Mouse (Mus musculus): ENCODE results near the gene Tnik. TPM values are rescaled to one million over a fixed set of nuclear protein-coding genes. Genes with fewer than 3 reads are reported as not detected.

Gene Tnik
- total RNA-seq, 2 experiments from 2014 or later = 232 to 233 TPM

DNA sequence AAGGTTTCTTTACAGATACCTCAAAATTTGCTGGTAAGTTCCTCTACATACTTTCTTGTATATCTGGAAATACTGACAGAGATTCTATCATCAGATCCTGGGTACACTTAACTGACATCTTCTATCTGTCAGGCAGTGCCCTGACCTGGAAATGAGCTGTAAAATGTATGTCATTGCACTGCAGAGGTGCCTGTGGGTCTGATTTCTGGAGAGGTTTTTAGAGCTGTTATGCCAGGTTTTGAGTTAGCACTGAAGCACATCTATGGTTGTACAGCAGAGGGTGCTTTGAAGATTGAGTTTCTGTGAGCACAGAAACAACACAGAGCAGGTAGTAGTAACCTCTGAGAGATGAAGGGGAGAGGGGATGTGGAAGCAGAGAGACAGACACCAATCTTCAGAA lies 129.5 kb downstream of the Tnik start:
- intact Hi-C loops (cut with DNase I) = no loop called here
- no peak for DNase-seq

DNA sequence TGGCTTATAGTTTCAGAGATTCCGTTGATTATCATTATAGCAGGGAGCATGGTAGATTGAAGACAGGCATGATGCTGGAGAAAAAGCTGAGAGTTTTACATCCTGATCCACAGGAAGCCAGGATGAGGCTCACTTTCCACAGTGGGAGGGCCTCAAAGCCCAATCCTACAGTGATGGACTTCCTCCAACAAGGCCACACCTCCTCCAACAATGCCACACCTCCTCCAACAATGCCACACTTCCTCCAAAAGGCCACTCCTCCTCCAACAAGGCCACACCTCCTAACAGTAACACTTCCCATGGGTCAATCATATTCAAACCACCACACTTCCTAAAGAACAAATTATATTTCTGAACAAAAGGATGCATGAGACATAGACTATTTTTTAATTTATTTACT lies 135.8 kb downstream of the Tnik start:
- intact Hi-C loops (cut with DNase I) = no loop called here
- DNase-seq = no peak

DNA sequence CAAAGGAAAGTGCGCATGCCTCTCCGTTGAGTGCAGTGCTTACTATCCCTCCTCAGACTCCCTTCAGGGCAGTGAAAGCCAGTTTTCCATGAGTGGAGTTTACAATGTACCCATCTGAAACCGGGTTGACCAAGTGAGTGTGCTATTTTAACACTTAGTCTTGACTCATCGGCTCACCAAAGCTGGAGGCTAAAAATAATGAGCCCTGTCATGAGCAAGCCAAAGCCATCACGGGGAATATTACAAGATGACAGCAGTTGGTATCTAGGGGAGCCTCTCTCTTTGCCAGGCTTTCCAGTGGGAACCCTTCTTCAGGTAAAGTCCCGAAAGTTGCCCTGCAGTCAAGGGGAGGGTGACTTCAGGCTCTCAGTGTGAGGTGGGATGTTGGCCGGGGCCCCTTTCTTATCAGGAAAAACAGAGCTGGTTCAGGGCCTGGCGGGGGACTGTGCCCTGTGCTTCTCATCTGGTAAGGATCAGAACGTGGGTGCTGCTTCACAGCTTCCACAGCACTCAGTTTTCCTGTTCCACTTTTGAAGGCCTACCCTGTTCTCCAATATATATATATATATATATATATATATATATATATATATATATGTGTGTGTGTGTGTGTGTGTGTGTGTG lies 136.7 kb downstream of the Tnik start:
- DNase-seq = no peak
- intact Hi-C loops (cut with DNase I) = no loop called here

DNA sequence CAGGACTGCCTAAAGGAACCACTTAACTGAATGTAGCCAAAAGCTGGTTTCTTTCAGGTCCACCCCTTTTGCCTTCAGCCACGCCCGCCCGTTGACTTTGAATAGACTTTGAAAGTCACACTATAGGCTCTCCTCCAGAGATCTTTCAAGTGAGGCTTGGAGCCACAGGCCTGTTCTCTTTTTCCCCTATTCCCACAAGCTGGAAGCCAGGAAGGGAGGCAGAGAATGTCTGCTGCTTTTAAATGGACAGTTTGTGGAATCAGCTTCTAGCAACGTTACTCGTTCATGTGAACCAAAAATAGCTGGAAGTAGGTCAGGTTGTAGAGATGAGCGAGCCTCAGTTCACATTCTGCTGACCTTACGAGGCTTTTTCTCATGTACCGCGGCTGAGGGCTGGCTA lies 138.3 kb downstream of the Tnik start:
- DNase-seq = no peak
- intact Hi-C loops (cut with DNase I) = no loop called here

DNA sequence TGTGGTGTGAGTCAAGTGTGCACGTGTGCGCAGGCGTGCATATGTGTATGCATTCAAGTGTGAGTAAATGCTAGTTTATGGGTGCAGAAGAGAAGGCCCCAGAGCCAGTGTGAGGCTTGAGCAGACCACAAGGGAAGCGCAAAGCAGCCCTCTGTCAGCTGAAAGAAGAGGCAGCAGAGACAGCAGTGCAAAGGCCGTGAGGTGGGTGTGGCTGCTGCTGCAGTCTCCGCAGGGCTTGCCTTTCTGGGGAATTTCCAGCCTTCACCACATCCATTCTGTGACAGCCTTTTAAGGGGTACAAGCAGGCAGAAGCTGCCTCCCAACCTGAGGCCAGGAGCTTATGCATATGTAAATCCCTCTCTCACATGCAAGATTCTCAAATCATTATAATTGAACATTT lies 139.2 kb downstream of the Tnik start:
- DNase-seq = no peak
- intact Hi-C loops (cut with DNase I) = no loop called here

DNA sequence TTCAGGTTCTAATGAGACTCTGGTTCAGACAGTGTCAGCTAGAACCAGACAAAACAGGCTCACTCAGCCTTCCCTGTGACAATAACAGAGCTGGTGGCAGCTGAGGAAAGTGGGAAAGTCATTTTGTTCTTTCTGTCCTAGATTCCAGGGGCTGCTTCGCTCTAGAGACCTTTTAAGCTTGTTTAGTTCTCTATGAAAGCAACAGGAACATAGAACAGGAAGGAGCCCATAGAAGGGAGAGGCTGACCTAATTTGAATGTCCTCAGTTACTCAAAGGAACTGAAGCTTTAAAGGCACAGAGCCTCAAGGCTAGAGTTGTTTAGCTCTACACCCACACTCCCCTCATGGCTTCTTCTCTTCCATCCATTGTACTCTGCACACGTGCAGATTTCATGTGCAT lies 142.4 kb downstream of the Tnik start:
- no peak for DNase-seq
- intact Hi-C loops (cut with DNase I) = no loop called here

DNA sequence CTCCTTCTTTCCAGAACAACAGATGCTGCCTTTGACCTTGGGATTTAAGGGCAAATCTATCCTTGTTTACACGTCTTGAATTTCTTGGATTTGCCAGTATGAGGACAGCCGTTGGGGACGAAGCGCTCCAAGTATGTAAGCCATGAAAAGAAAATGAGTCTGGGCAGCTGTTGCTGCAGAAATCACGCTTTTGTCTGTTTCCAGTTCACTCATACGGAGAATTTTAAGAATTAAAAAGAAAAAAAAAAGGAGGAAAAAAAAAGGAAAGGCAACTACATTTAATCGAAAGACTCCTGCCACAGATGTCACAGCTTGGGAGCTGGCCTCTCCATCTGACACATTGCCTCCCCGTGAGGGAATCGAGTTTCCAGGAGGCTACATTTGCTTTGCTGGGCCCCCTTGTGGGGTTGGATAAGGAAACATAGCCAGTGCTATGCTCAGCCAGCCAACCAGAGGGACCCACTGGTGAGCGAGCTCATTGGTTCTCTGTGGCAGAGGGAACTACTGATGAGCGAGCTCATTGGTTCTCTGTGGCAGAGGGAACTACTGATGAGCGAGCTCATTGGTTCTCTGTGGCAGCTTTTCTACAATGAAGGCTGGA lies 145.9 kb downstream of the Tnik start:
- DNase-seq = peak; percentile 87
- intact Hi-C loops (cut with DNase I) = no loop called here

DNA sequence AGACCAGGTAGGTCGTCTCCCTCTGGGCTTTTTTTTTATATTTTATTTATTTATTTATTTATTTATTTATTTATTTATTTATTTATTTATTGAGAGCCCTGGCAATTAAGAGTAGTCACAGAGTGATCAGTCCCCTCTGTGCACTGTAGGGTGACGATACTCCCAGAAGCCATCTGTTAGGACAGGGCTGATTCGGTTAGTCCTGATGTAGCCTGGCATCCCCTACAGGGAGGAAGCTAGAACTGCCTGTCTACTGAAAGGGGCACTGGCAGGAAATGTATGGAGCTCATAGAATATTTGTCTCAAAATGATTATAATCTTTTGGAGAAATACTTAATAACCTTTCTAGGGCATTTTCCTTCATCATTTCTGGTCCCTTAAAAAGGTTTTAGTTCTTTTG lies 147.3 kb downstream of the Tnik start:
- DNase-seq = peak; percentile 37
- intact Hi-C loops (cut with DNase I) = no loop called here

DNA sequence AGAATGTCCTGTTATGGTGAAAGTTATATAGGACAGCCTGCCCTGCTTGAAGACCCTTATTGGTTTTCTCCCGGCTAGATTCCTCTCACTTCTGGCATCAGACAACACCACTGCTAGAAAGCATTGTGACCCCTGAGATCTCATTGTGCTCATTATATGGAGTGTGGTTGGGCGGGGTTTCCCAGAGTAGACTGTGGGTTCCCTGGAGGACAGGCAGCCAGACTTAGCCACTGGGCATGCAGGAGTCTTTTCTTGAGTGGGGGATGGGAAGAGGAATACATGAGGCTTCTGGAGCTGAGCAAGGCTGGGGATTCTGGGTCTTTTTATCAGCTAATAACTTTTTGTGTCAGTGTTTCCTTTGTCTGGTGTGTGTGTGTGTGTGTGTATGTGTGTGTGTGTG lies 153.0 kb downstream of the Tnik start:
- peak; percentile 19 for DNase-seq
- intact Hi-C loops (cut with DNase I) = no loop called here

DNA sequence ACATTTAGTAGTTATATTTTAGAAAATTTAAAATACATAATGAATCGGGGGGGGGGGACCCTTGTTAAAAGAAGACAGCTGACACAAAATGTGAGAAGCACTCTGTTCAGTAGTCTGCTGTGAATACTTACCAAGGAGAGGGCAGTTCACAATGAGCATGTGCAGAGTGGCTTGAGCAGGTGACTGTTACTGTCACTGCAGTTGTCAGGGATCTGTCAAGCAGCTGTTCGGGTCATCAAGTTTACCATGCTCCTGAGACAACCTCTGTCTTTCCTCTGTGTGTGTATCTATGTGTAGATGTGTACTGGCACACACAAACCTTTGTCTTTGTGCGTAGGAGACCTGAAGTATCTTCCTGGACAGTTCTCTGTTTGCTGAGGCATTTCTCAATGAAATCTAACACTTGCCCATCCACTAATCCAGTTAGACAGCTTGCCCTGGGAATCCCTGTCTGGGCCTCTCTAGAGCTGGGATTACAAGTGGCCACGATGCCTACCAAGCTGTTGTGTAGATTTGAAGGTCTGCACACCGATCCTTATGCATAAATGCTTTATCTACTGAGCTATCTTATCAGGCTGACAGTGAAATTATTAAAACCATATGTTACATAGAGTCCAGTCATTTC lies 154.2 kb downstream of the Tnik start:
- no peak for DNase-seq
- intact Hi-C loops (cut with DNase I) = no loop called here

DNA sequence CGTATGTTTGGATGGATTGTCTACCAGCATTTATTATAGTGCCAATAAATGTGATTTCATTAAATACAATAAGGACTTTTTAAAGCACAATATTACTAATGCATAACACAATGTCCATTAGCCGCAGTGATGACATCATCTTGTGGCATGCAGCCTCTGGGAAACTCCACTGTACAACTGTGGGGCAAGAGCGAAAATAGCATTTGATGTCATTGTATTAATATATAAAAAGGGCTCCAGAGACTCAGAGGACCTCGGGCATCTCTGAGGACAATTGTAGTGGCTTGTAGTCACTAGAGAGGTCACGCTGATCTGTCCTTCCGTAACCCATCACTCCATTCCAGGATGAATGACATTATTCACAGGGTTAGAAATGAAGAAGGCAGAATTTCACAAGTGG lies 157.2 kb downstream of the Tnik start:
- intact Hi-C loops (cut with DNase I) = no loop called here
- DNase-seq = no peak

DNA sequence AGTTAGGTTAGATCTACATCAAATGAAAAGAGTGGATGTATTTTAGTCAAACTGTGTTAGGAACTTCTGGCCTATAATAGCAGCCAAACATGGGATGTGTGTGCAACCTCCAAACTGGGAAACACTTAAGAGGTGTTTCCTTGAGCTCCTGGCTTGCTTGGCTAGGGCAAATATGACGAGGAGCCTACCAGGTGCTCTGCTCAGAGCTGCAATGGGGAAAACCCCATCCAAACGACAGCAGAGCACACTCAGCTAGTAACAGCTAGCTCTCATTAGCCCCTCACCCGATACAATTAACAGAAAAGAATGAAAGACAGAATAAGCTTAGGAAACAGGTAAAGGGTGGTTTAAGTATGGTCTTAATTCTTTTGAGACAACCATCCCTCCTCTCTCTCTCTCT lies 157.7 kb downstream of the Tnik start:
- intact Hi-C loops (cut with DNase I) = no loop called here

DNA sequence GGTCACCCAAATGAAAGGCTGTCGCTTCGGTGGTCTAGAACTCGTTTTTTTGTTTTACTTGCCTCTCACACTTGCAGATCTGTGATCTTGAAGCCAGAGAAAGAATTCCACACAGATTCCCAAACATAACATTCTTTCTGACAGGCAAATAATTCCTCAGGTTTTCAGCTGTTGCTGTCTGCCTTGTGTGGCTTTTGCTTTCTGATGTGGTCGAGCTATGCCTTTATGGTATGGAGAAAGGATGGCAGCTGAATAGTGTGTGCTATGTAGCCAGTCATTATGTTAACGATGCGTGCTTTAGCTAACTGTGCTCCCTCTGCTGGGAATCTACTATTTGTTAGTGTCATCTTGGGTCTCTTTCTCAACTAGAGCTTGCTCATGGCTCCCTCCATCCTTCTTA lies 158.8 kb downstream of the Tnik start:
- intact Hi-C loops (cut with DNase I) = no loop called here
- DNase-seq = no peak

More for the DNA sequence above, 157.7 kb downstream of the Tnik start:
- no peak for DNase-seq

DNA sequence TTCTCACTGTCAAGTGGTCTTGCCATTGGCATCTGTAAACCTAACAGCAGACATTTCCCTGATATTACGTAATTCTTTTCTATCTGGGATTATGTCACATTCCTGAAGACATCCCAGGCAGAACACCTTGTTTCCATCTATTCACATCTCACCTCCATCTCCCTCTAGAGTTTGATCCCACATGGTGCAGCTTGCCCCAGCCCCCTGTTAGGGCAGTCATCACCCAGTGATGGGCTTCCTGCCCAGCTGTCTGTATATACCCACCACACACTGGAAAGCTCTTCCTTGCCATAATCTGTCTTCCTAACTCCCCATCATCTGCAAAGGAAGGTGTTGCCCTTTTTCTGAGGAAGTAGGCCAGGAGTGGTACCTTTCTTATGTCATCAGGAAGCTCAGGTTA lies 159.2 kb downstream of the Tnik start:
- DNase-seq = no peak
- intact Hi-C loops (cut with DNase I) = no loop called here

DNA sequence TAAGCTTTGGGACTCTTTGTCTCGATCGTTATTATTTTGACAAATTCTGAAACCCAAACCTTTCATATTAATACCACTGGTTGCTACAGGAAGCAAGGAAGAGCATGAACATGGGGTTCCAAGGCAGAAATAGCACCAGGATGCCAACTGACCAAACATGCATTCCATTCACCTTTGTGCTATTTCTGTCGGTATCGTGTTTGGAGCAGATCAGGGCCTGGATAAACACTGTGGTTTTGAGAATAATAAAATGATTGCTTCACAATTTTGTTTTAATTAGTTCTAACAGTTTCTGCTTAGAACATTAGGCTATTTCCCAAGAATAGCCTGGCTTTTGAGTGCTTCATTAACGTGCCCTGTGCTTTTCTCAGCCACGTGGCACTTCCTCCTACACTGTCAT lies 162.9 kb downstream of the Tnik start:
- intact Hi-C loops (cut with DNase I) = no loop called here
- no peak for DNase-seq

DNA sequence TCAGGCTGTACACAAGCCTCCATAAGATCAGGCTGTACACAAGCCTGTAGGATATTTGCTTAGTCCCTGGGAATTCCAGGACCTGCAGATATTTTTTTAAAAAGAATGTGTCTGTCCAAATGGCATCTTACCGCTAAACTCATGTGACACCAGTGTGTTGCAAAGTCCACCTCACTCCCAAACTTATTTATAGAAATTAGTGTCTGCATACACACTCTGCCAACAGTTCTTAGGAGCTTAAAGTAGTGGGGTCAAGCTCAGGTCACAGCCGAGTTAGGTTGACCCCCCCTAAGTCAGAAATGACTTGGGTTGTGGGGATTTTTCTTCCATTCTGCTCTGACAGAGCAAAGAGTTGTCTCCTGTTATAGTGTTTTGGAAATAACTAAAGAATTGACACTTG lies 168.4 kb downstream of the Tnik start:
- intact Hi-C loops (cut with DNase I) = no loop called here
- DNase-seq = no peak

DNA sequence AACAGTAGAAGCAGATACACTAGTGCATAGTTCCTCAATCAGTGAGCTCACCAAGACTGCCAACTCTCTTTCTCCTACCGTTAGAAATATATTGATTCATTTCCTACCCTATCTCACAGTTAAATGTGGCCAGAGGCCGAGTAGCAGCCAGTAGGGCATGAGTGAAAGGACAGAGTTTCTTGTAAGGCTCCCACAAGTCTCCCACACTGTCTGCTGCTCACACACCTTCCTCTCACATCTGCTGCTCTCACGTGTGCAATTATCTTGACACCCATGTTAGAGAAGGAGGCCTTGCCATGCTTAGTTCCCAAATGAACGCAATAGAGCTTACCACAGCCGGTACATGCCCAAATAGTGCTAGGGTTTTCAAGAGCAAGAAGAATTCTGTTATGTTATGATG lies 169.3 kb downstream of the Tnik start:
- intact Hi-C loops (cut with DNase I) = no loop called here
- no peak for DNase-seq

DNA sequence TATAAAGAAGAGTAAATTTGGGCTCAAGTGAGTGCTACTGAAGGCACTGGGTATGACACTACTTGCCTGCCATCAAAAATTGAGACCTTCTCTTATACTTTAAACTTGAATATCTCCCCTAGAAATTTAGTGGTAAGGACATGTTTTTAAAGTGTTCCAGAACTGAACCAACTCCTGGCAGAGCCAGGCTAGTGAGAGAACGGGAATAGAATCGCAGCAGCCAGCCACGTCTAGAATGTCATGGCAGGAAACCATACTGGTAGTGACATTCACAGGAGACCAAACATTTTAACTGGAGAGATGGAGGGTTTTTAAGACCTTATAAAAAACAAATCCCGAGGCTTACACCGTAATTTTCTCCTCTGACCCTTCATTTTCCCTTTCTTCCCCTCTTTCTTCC lies 172.5 kb downstream of the Tnik start:
- intact Hi-C loops (cut with DNase I) = no loop called here
- no peak for DNase-seq

DNA sequence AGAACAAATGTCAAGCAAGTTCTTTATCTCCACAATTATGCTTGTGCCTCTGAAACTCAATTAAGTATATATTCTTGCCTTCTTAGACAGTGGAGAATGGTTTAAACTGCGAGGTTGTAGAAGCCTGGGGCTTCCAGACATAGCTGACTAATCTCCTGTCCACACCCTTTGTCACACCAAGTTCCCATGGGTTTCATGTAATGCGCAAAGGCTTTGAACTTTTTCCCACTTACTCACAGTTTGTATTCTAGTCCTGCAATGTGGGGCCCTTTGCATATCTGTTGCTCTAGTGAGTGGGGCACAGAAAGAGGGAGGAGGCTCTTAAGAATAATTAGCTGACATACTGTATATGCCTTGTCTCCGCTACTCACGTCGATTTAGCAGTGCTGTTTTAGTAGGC lies 174.4 kb downstream of the Tnik start:
- intact Hi-C loops (cut with DNase I) = no loop called here
- no peak for DNase-seq

DNA sequence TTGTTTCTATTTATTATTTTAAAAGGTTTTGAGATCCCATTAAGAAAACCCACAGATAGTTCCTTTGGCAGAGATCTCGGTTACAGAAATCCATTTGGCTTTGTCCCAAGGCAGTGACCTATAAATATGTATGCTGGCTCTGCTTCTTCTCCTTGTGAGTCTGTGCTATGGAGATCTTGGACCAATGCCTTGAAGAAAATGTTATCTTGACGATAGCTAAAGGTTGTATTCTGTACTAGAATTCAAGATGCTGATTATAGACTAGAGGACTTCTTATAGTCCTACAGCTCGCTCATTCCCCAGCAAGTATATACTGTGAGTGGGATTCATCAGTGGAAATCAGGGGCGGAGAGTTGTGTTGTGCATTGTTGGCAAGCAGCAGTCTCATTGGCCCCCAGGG lies 178.5 kb downstream of the Tnik start:
- no peak for DNase-seq
- intact Hi-C loops (cut with DNase I) = no loop called here

DNA sequence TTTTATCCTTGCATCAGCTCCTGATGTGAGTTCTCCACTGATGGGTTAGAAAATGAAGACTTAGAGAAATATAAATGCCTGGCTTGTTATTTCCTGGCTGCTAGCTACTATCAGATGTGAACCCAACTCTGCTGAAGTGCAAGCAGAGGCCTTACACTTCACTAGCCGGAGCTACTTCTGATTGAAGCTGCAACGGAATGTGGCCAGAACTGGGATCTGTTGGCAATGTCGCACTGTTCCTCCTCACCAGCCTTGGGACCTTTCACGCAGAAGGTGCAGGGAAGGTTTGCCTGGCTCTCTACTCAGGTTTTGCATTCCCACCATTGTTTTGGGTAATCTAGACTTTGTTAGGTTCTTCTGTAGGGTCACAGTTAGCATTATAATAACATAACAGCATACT lies 179.1 kb downstream of the Tnik start:
- DNase-seq = no peak
- intact Hi-C loops (cut with DNase I) = no loop called here

DNA sequence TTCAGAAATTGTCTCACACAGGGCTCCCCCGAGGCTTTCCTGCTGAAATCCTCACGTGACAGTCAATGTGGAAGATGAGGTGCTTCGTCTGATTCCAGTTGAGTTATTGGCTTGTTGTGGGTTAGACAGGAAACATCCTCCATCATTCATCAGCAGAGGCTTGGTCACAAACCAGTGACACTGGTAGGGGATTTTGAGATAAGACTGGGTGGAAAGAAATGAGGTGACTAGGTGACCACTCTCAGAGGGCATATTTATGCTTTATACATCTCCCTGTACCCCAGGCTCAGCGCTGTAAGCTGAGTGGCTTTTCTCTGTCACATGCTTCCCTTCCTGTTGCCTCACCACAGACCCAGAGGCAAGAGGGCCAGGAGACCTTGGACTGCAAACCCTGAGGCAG lies 184.9 kb downstream of the Tnik start:
- intact Hi-C loops (cut with DNase I) = no loop called here

DNA sequence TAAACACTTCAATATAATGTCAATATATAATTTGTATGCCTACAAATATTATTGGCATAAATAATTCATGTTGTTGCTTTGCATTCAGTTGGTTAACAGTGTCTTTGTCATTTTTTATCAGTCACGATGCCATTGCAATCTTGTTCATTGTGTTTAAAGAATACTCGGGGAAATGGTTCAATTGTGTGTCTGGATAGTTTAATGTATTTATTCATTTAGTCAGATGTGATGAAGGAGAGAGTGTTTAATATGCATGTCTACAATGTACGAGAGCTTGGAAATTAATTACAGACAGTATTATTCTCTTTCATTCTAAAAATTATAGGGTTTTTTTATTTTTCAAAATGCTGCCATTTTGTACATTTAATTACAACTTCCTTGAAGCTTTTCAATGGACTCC lies 190.4 kb downstream of the Tnik start:
- intact Hi-C loops (cut with DNase I) = loop anchor here (10.0 kb wide), 1 partner anchor 189 kb away; the partner anchor contains the start of gene Tnik
- no peak for DNase-seq

More for the DNA sequence above, 184.9 kb downstream of the Tnik start:
- DNase-seq = no peak

Data from left cerebral cortex, postnatal 4 days (tissue).